Mouse (Mus musculus): ENCODE results near the gene Prss32. TPM values are rescaled to one million over a fixed set of nuclear protein-coding genes. Genes with fewer than 3 reads are reported as not detected.
A peak's percentile ranks its signal among the peaks of the same experiment; 100 is the strongest.
"Not testable (repeated sequence)": the region's sequence is repeated elsewhere in the genome, so short reads cannot be mapped to it uniquely, and the experiment has no call there.

Gene Prss32
- polyA plus RNA-seq, 1 experiment from 2014 or later, result not detected

GRCm38 (mm10) chr17:23877166-23877565 is 33.5 kb downstream of the Prss32 start:
- Histone ChIP-seq H3K27me3 (ENCODE audit: control insufficient read depth, insufficient read depth, low read depth, low read length) (no peaks in the 10 kb centered on the region), H3K4me3 (ENCODE audit: low read depth, low read length) (no peak overlapping the region), H3K4me1 (ENCODE audit: control insufficient read depth, insufficient read depth, low read length) (no peaks in the 10 kb centered on the region), H3K27ac (ENCODE audit: low read length) (0 out of 2 replicates have a peak overlapping the region, but pooled peaks have one; percentile 5), H3K36me3 (ENCODE audit: control insufficient read depth, insufficient read depth, low read length) (no peaks in the 10 kb centered on the region), H3K9ac (ENCODE audit: low read depth, low read length) (no peak overlapping the region), H3K9me3 (replicated peaks; ENCODE audit: control insufficient read depth, low read length, poor library complexity, severe bottlenecking) (no peaks in the 10 kb centered on the region), H3K4me2 (ENCODE audit: low read length) (no peak overlapping the region)
- 90% methylated on average over 2 of the region's 2 CpGs for WGBS
- ATAC-seq, result peak; percentile 88

GRCm38 (mm10) chr17:23880576-23880975 is 36.9 kb downstream of the Prss32 start, which contains the start of the genes Dcpp1 and Dcpp2:
Gene Dcpp1, plus strand, starts transcription at chr17:23880876.
Gene Dcpp2, plus strand, starts transcription at chr17:23880880.
- H3K36me3 ChIP-seq (ENCODE audit: control insufficient read depth, insufficient read depth, low read length); H3K4me2 ChIP-seq (ENCODE audit: low read length); H3K9me3 ChIP-seq (replicated peaks; ENCODE audit: control insufficient read depth, low read length, poor library complexity, severe bottlenecking); H3K4me1 ChIP-seq (ENCODE audit: control insufficient read depth, insufficient read depth, low read length); H3K9ac ChIP-seq (ENCODE audit: low read depth, low read length); H3K4me3 ChIP-seq (ENCODE audit: low read depth, low read length); H3K27me3 ChIP-seq (ENCODE audit: control insufficient read depth, insufficient read depth, low read depth, low read length); ATAC-seq; H3K27ac ChIP-seq (ENCODE audit: low read length): not testable (repeated sequence)
- WGBS, result 85% methylated on average over 4 of the region's 4 CpGs

Small RNAs within 50 kb of the gene (microRNA-seq; reads per million reads assigned to microRNA genes)
- gene Mir5125, result 1.4 reads per million

Other genes starting within 250 kb of the Prss32 start
- gene Zfp13, start 244.4 kb upstream of the Prss32 start, polyA plus RNA-seq (2015; fragmentation: Nextera tagmentation; extraction: Ambion mirVana), result 28.4 and 29.4 TPM in 2 replicates
- gene Zscan10, start 243.0 kb upstream of the Prss32 start, polyA plus RNA-seq (2015; fragmentation: Nextera tagmentation; extraction: Ambion mirVana), result not detected in 2 replicates
- 0.94 and 1.6 TPM in 2 replicates for gene Mmp25, start 198.6 kb upstream of the Prss32 start, polyA plus RNA-seq (2015; fragmentation: Nextera tagmentation; extraction: Ambion mirVana)
- gene Bicdl2, start 183.3 kb upstream of the Prss32 start, polyA plus RNA-seq (2015; fragmentation: Nextera tagmentation; extraction: Ambion mirVana), result 0.15 TPM in 1 of 2 replicates, not detected in the other
- 129 and 137 TPM in 2 replicates for gene Hcfc1r1, start 170.3 kb upstream of the Prss32 start, polyA plus RNA-seq (2015; fragmentation: Nextera tagmentation; extraction: Ambion mirVana)
- 34.4 and 36.0 TPM in 2 replicates for gene Thoc6, start 170.0 kb upstream of the Prss32 start, polyA plus RNA-seq (2015; fragmentation: Nextera tagmentation; extraction: Ambion mirVana)
- 2.5 and 2.6 TPM in 2 replicates for gene Tnfrsf12a, start 166.4 kb upstream of the Prss32 start, polyA plus RNA-seq (2015; fragmentation: Nextera tagmentation; extraction: Ambion mirVana)
- 0.52 and 1.2 TPM in 2 replicates for gene Cldn6, start 164.6 kb upstream of the Prss32 start, polyA plus RNA-seq (2015; fragmentation: Nextera tagmentation; extraction: Ambion mirVana)
- gene Cldn9, start 159.8 kb upstream of the Prss32 start, polyA plus RNA-seq (2015; fragmentation: Nextera tagmentation; extraction: Ambion mirVana), result 0.62 and 0.67 TPM in 2 replicates
- gene 1520401A03Rik, start 121.1 kb upstream of the Prss32 start, polyA plus RNA-seq (2015; fragmentation: Nextera tagmentation; extraction: Ambion mirVana), result 0.07 and 0.19 TPM in 2 replicates
- 17.9 and 19.7 TPM in 2 replicates for gene Pkmyt1, start 117.5 kb upstream of the Prss32 start, polyA plus RNA-seq (2015; fragmentation: Nextera tagmentation; extraction: Ambion mirVana)
- 70.9 and 75.7 TPM in 2 replicates for gene Paqr4, start 103.0 kb upstream of the Prss32 start, polyA plus RNA-seq (2015; fragmentation: Nextera tagmentation; extraction: Ambion mirVana)
- gene Kremen2, start 98.0 kb upstream of the Prss32 start, polyA plus RNA-seq (2015; fragmentation: Nextera tagmentation; extraction: Ambion mirVana), result 1.6 and 1.8 TPM in 2 replicates
- gene Flywch1, start 72.3 kb upstream of the Prss32 start, polyA plus RNA-seq (2015; fragmentation: Nextera tagmentation; extraction: Ambion mirVana), result 205 and 220 TPM in 2 replicates
- gene Flywch2, start 57.8 kb upstream of the Prss32 start, polyA plus RNA-seq (2015; fragmentation: Nextera tagmentation; extraction: Ambion mirVana), result 76.8 and 81.3 TPM in 2 replicates
- gene Srrm2, start 53.3 kb upstream of the Prss32 start, polyA plus RNA-seq (2015; fragmentation: Nextera tagmentation; extraction: Ambion mirVana), result 467 and 529 TPM in 2 replicates
- 1,162 and 1,206 TPM in 2 replicates for gene Elob, start 14.7 kb upstream of the Prss32 start, polyA plus RNA-seq (2015; fragmentation: Nextera tagmentation; extraction: Ambion mirVana)
- gene Prss33, start 7.8 kb upstream of the Prss32 start, polyA plus RNA-seq (2015; fragmentation: Nextera tagmentation; extraction: Ambion mirVana), result 0.18 TPM in 1 of 2 replicates, not detected in the other
- gene Prss41, start 317 bp downstream of the Prss32 start, polyA plus RNA-seq (2015; fragmentation: Nextera tagmentation; extraction: Ambion mirVana), result 0.88 and 1.6 TPM in 2 replicates
- not detected in 2 replicates for gene Prss21, start 24.2 kb downstream of the Prss32 start, polyA plus RNA-seq (2015; fragmentation: Nextera tagmentation; extraction: Ambion mirVana)
- not detected in 2 replicates for gene Dcpp1, start 37.0 kb downstream of the Prss32 start, polyA plus RNA-seq (2015; fragmentation: Nextera tagmentation; extraction: Ambion mirVana)
- gene Dcpp2, start 37.0 kb downstream of the Prss32 start, polyA plus RNA-seq (2015; fragmentation: Nextera tagmentation; extraction: Ambion mirVana), result not detected in 2 replicates
- gene Dcpp3, start 73.6 kb downstream of the Prss32 start, polyA plus RNA-seq (2015; fragmentation: Nextera tagmentation; extraction: Ambion mirVana), result not detected in 2 replicates
- gene Sbp, start 97.8 kb downstream of the Prss32 start, polyA plus RNA-seq (2015; fragmentation: Nextera tagmentation; extraction: Ambion mirVana), result not detected in 2 replicates
- not detected in 2 replicates for gene Sbpl, start 111.4 kb downstream of the Prss32 start, polyA plus RNA-seq (2015; fragmentation: Nextera tagmentation; extraction: Ambion mirVana)
- 0.24 TPM in 1 of 2 replicates, not detected in the other for gene Prss30, start 136.7 kb downstream of the Prss32 start, polyA plus RNA-seq (2015; fragmentation: Nextera tagmentation; extraction: Ambion mirVana)
- not detected in 2 replicates for gene Prss22, start 154.2 kb downstream of the Prss32 start, polyA plus RNA-seq (2015; fragmentation: Nextera tagmentation; extraction: Ambion mirVana)
- gene Prss27, start 194.3 kb downstream of the Prss32 start, polyA plus RNA-seq (2015; fragmentation: Nextera tagmentation; extraction: Ambion mirVana), result 0.19 and 0.27 TPM in 2 replicates
- 72.7 and 75.2 TPM in 2 replicates for gene Kctd5, start 229.6 kb downstream of the Prss32 start, polyA plus RNA-seq (2015; fragmentation: Nextera tagmentation; extraction: Ambion mirVana)

Measured in midbrain, embryonic 16.5 days (tissue).